In the genomic region with DNA sequence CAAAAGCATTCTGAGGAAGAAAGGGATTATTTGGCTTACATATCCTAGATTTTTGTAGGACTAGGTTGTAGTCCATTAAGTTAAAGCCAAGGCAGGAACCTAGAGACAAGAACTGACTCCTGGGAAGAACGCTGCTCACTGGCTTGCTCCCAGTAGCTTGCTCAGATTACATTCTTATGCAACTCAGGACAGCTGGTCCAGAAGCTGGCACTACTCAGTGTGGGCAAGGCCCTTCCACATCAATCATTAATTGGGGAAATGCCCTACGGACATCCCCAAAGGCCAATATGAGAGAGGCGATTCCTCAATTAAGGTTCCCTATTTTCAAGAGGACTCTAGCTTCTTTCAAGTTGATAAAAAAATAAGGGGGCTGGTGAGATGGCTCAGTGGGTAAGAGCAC, we compare ENCODE assay signal across 11 mouse cellular contexts.
DNase-seq lines count a peak whose midpoint lies in the region; TF ChIP-seq lines count a peak whose summit lies in the region.
"Had no signal": no experiment of that assay in that cellular context is flagged by ENCODE, and none has a peak within 500 bp of the region (broad histone marks: within the 10 kb centered on the region; RNA-seq: fewer than 3 reads in every experiment).

No protein-coding gene starts in this region.

- no peak overlapping the region for H3K4me3 ChIP-seq in C2C12 (ENCODE audit: insufficient read depth, poor library complexity, severe bottlenecking)
- no peak overlapping the region for H3K4me3 ChIP-seq in cerebellum, adult 2 months (replicated peaks; ENCODE audit: insufficient read depth, low read depth, low read length)
- H3K4me3 ChIP-seq: hindbrain, embryonic 13.5 days had no signal

- WGBS in cerebellum, adult 2 months = 63% methylated on average over 3 of the region's 3 CpGs

- H3K36me3 ChIP-seq in C2C12 (ENCODE audit: control insufficient read depth, insufficient read depth) = no peaks in the 10 kb centered on the region
- H3K36me3 ChIP-seq: hindbrain, embryonic 13.5 days had no signal

- no peak for TF ChIP-seq POLR2A in cerebellum, adult 2 months (IDR thresholded peaks at IDR 0.05; ENCODE audit: borderline replicate concordance, insufficient read depth, low read length)

- no peaks in the 10 kb centered on the region for H3K79me2 ChIP-seq in C2C12 (ENCODE audit: control insufficient read depth, insufficient read depth)

- peaks cover 1% of the 10 kb centered on the region for H3K79me3 ChIP-seq in C2C12 (ENCODE audit: low read depth)

- DNase-seq in kidney, adult 18-20 months = peak; percentile 58
- DNase-seq in kidney, postnatal 4 days = no peak
- DNase-seq in adrenal gland, postnatal 10 days = peak; percentile 67
- DNase-seq in kidney, adult 9 months = peak; percentile 92
- no peak for DNase-seq in thymus, adult 18-20 months
- no peak for DNase-seq in cerebellum, adult 2 months
- no peak for DNase-seq in urinary bladder, adult 18-20 months (ENCODE audit: low spot score in 2 of 2)
- DNase-seq: embryo, embryonic 11 days; right cerebral cortex, adult 18-20 months had no signal

- no peaks in the 10 kb centered on the region for H3K27me3 ChIP-seq in C2C12 (ENCODE audit: control insufficient read depth, insufficient read depth, insufficient read length)
- H3K27me3 ChIP-seq in cerebellum, adult 2 months (ENCODE audit: control insufficient read depth, insufficient read depth, low read length) = no peaks in the 10 kb centered on the region
- H3K27me3 ChIP-seq: hindbrain, embryonic 13.5 days had no signal

- TF ChIP-seq CTCF in C2C12 (IDR thresholded peaks at IDR 0.05; ENCODE audit: control insufficient read depth, insufficient read depth, insufficient read length) = no peak
- TF ChIP-seq CTCF in cerebellum, adult 2 months (IDR thresholded peaks at IDR 0.05; ENCODE audit: borderline replicate concordance, insufficient read depth, low read depth, low read length) = no peak

- no peak overlapping the region for H3ac ChIP-seq in C2C12 (ENCODE audit: control insufficient read depth, insufficient read length, low read depth)

- peaks cover 3% of the 10 kb centered on the region; the same call in 1 of the 2 replicates for H3K4me1 ChIP-seq in cerebellum, adult 2 months (ENCODE audit: control insufficient read depth, insufficient read depth, low read length)

- no peak overlapping the region for H3K27ac ChIP-seq in cerebellum, adult 2 months (ENCODE audit: insufficient read depth, low read length)
- H3K27ac ChIP-seq: hindbrain, embryonic 13.5 days had no signal

TF ChIP-seq in C2C12, 6 proteins besides CTCF, POLR2A, EP300 and RAD21:
- peak; percentile 78 for TF ChIP-seq CEBPB (IDR thresholded peaks at IDR 0.05; ENCODE audit: low read depth)
- TF ChIP-seq FOSL1 (IDR thresholded peaks at IDR 0.05; ENCODE audit: insufficient read depth, low read length, poor library complexity, severe bottlenecking) = no peak
- peak; percentile 76 for TF ChIP-seq MYOD1 (IDR thresholded peaks at IDR 0.05; ENCODE audit: control insufficient read depth, insufficient read length, low read depth)

Comparison
In these comparisons a context has a peak if more than half of its experiments do, and no peak if none do; other contexts are left out.
1. DNase-seq: peak in kidney, adult 18-20 months (single experiment), adrenal gland, postnatal 10 days (single experiment) and kidney, adult 9 months (single experiment); none in kidney, postnatal 4 days (0 of 2), thymus, adult 18-20 months (0 of 2), cerebellum, adult 2 months (0 of 2) and urinary bladder, adult 18-20 months (0 of 2).